Mouse (Mus musculus): ENCODE results near the gene Slc9a9. TPM values are rescaled to one million over a fixed set of nuclear protein-coding genes. Genes with fewer than 3 reads are reported as not detected.

Gene Slc9a9
- polyA plus RNA-seq, 1 experiment from 2014 or later: 3.2 TPM

DNA sequence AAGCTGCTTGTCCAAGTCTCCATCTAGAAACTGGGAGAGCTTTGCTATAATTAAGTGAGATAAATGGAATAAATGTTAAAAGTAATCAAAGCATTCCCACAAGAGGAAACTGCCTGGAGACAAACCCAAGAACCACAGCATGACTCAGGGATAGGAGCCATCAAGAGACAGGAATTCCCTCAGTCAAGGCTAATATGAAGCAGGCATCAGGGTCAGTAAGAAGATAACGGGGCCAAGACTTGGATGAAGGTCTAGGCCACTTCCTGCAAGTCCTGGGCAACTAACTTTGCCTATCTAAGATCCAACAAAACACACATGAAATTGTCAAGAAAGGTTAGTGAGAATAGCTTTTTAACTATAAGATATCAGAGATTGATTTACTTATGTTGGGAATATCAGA, 215.4 kb downstream of the Slc9a9 start:
- no peaks in the 10 kb centered on the region for H3K36me3 ChIP-seq (ENCODE audit: control insufficient read depth, insufficient read depth)
- H3K4me3 ChIP-seq (ENCODE audit: low read depth, low read length): no peak overlapping the region
- H3K9me3 ChIP-seq (replicated peaks; ENCODE audit: control insufficient read depth, low read length): no peaks in the 10 kb centered on the region
- 66% methylated on average over 1 of the region's 1 CpGs for WGBS (ENCODE audit: insufficient replicate concordance)
- no peak overlapping the region for H3K4me2 ChIP-seq (ENCODE audit: low read depth, low read length)
- ATAC-seq (ENCODE audit: low read depth): no peak
- no peak overlapping the region for H3K27ac ChIP-seq (ENCODE audit: low read length)
- no peak overlapping the region for H3K9ac ChIP-seq (ENCODE audit: low read depth, low read length)
- H3K27me3 ChIP-seq (ENCODE audit: control insufficient read depth, insufficient read depth, low read depth, low read length): no peaks in the 10 kb centered on the region
- no peaks in the 10 kb centered on the region for H3K4me1 ChIP-seq (ENCODE audit: control insufficient read depth, low read depth, low read length)

DNA sequence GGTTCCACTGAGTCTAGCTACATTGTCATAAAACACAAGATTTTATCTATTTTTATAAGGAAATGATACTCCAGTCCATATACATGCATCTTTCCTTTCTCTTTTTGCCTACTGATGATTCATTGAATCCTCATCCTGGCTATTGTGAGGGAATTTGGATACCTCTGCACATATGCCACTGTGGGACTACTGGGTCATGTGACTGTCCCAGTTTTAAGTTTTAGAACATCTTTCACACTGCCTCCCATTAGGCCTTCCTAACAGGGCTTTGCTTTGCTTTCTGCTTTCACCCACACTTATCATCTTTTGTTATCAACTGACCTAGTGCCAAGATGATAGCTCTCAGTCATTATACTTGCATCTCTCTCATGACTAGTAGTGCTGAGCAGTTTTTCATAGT, 219.9 kb downstream of the Slc9a9 start:
- no peaks in the 10 kb centered on the region for H3K4me1 ChIP-seq (ENCODE audit: control insufficient read depth, low read depth, low read length)
- H3K4me2 ChIP-seq (ENCODE audit: low read depth, low read length): no peak overlapping the region
- H3K9ac ChIP-seq (ENCODE audit: low read depth, low read length): no peak overlapping the region
- no peak overlapping the region for H3K4me3 ChIP-seq (ENCODE audit: low read depth, low read length)
- ATAC-seq (ENCODE audit: low read depth): no peak
- H3K36me3 ChIP-seq (ENCODE audit: control insufficient read depth, insufficient read depth): no peaks in the 10 kb centered on the region
- no peak overlapping the region for H3K27ac ChIP-seq (ENCODE audit: low read length)
- H3K9me3 ChIP-seq (replicated peaks; ENCODE audit: control insufficient read depth, low read length): no peaks in the 10 kb centered on the region
- H3K27me3 ChIP-seq (ENCODE audit: control insufficient read depth, insufficient read depth, low read depth, low read length): no peaks in the 10 kb centered on the region

DNA sequence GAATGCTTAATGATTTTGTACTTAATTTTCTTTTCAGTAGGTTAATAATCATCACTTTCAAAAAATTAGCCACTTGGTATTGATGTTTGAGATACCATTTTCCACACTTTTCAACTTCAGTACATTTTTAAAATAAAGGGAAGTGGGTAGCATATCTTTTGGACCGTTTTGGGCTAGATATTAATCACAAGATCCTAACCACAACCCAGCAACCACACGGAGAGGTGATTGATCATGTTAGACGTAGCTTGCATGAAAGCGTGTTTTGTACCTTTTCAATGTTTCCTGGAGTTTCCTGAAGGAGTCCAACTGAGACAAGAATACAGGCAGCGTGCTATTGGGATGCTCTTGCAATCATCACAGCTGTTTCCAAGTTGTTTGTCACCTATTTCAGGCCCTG, 226.2 kb downstream of the Slc9a9 start:
- Histone ChIP-seq H3K9me3 (replicated peaks; ENCODE audit: control insufficient read depth, low read length) (no peaks in the 10 kb centered on the region), H3K9ac (ENCODE audit: low read depth, low read length) (no peak overlapping the region), H3K27me3 (ENCODE audit: control insufficient read depth, insufficient read depth, low read depth, low read length) (no peaks in the 10 kb centered on the region), H3K4me3 (ENCODE audit: low read depth, low read length) (no peak overlapping the region), H3K27ac (ENCODE audit: low read length) (no peak overlapping the region), H3K4me2 (ENCODE audit: low read depth, low read length) (no peak overlapping the region), H3K4me1 (ENCODE audit: control insufficient read depth, low read depth, low read length) (no peaks in the 10 kb centered on the region), H3K36me3 (ENCODE audit: control insufficient read depth, insufficient read depth) (no peaks in the 10 kb centered on the region)
- 16% methylated on average over 5 of the region's 5 CpGs for WGBS (ENCODE audit: insufficient replicate concordance)
- ATAC-seq (ENCODE audit: low read depth): no peak

DNA sequence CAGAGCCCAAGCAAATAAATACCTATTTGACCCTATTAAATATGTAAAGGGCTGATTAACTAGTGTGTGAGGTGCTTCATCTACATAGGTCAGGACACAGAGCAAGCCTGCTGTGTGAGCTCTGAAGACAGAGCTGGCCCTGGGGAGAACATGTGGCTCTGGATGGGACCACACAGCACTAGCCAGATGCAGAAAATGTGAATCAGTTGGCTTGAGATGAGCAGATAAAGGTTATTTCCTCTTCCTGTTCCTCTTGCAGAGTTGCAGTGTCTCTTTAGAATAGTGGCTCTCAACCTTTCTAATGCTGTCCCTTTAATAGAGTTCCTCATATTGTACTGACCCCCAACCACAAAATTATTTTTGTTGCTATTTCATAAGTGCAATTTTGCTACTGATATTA, 234.5 kb downstream of the Slc9a9 start:
- H3K27ac ChIP-seq (ENCODE audit: low read length): no peak overlapping the region
- ATAC-seq (ENCODE audit: low read depth): no peak
- no peaks in the 10 kb centered on the region for H3K36me3 ChIP-seq (ENCODE audit: control insufficient read depth, insufficient read depth)
- H3K4me1 ChIP-seq (ENCODE audit: control insufficient read depth, low read depth, low read length): no peaks in the 10 kb centered on the region
- no peaks in the 10 kb centered on the region for H3K27me3 ChIP-seq (ENCODE audit: control insufficient read depth, insufficient read depth, low read depth, low read length)
- H3K9me3 ChIP-seq (replicated peaks; ENCODE audit: control insufficient read depth, low read length): no peaks in the 10 kb centered on the region
- H3K9ac ChIP-seq (ENCODE audit: low read depth, low read length): no peak overlapping the region
- no peak overlapping the region for H3K4me2 ChIP-seq (ENCODE audit: low read depth, low read length)
- no peak overlapping the region for H3K4me3 ChIP-seq (ENCODE audit: low read depth, low read length)

DNA sequence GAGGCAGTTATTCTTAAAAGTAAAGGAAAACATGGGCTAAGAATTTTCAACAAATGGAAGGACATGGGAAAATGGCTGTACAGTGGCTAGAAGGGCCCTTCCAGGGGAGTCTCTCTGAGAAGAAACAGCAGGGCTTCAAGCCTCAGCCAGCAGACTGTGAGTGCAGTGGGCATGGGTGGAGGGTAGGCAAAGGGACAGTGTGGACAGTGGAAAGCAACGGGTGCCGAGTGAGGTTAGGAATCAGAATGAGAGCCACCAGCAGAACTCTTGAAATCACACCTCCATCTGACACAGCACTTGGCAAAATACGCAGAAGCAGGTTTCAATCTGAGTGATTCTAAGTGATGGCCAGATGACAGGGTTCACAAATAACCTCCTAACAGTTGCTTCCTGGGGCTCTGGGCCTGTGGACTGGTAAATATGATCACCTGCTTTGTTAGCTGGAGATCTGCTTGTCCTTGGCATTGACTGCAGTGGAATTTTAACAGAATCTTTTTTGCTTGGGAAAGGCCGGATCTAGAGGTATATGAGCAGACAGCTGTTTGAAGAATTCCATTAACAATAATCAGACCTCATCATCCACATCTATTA, 237.4 kb downstream of the Slc9a9 start:
- Histone ChIP-seq H3K9ac (ENCODE audit: low read depth, low read length) (no peak overlapping the region), H3K4me3 (ENCODE audit: low read depth, low read length) (no peak overlapping the region), H3K27ac (ENCODE audit: low read length) (no peak overlapping the region), H3K27me3 (ENCODE audit: control insufficient read depth, insufficient read depth, low read depth, low read length) (no peaks in the 10 kb centered on the region), H3K36me3 (ENCODE audit: control insufficient read depth, insufficient read depth) (no peaks in the 10 kb centered on the region), H3K9me3 (replicated peaks; ENCODE audit: control insufficient read depth, low read length) (no peaks in the 10 kb centered on the region), H3K4me2 (ENCODE audit: low read depth, low read length) (no peak overlapping the region), H3K4me1 (ENCODE audit: control insufficient read depth, low read depth, low read length) (no peaks in the 10 kb centered on the region)
- ATAC-seq (ENCODE audit: low read depth): no peak
- 59% methylated on average over 4 of the region's 4 CpGs for WGBS (ENCODE audit: insufficient replicate concordance)

DNA sequence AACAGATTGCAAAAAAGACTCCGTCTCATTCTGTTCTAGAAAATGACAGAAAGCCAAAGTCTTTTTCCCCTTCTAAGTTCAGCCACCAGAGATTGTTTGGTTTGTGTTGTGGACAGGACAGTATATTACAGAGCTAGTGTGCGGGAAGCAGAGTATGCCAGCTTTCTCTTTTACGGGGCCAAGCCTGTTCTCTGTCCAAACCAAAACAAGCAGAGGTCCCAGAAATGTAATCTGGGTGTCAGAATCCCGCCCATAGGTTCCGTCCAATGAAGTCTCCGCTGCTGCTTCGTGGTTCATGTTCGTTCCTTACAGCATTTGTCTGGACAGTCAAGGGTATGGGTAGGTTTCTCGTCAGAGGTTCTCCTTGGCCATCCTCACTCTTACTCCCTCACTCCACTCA, 242.4 kb downstream of the Slc9a9 start:
- H3K27ac ChIP-seq (ENCODE audit: low read length): no peak overlapping the region
- no peaks in the 10 kb centered on the region for H3K36me3 ChIP-seq (ENCODE audit: control insufficient read depth, insufficient read depth)
- no peak overlapping the region for H3K9ac ChIP-seq (ENCODE audit: low read depth, low read length)
- H3K4me3 ChIP-seq (ENCODE audit: low read depth, low read length): no peak overlapping the region
- no peak overlapping the region for H3K4me2 ChIP-seq (ENCODE audit: low read depth, low read length)
- no peak for ATAC-seq (ENCODE audit: low read depth)
- 68% methylated on average over 9 of the region's 9 CpGs for WGBS (ENCODE audit: insufficient replicate concordance)
- no peaks in the 10 kb centered on the region for H3K27me3 ChIP-seq (ENCODE audit: control insufficient read depth, insufficient read depth, low read depth, low read length)
- H3K9me3 ChIP-seq (replicated peaks; ENCODE audit: control insufficient read depth, low read length): no peaks in the 10 kb centered on the region
- H3K4me1 ChIP-seq (ENCODE audit: control insufficient read depth, low read depth, low read length): no peaks in the 10 kb centered on the region

DNA sequence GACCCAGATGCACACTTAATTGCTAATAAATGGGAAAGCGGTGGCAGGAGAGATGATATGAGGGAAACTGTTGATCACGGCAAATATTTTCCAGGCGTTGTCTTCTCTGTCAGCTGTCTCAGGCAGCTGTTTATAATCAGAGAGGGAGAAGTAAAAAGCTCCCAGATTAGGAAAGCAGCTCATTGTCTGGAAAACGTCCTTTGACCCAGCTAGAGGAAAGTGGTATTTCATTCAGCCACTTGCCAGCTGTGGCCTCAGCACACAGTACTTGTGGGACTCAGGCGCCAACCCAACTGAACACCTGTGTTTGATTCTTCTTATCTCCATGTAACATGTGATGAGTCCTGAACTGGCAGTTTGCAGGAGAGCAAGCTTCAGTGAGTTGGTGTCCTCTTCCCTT, 252.4 kb downstream of the Slc9a9 start:
- Histone ChIP-seq H3K4me2 (ENCODE audit: low read depth, low read length) (no peak overlapping the region), H3K9ac (ENCODE audit: low read depth, low read length) (no peak overlapping the region), H3K27me3 (ENCODE audit: control insufficient read depth, insufficient read depth, low read depth, low read length) (no peaks in the 10 kb centered on the region), H3K36me3 (ENCODE audit: control insufficient read depth, insufficient read depth) (no peaks in the 10 kb centered on the region), H3K9me3 (replicated peaks; ENCODE audit: control insufficient read depth, low read length) (no peaks in the 10 kb centered on the region), H3K4me3 (ENCODE audit: low read depth, low read length) (no peak overlapping the region), H3K4me1 (ENCODE audit: control insufficient read depth, low read depth, low read length) (no peaks in the 10 kb centered on the region), H3K27ac (ENCODE audit: low read length) (no peak overlapping the region)
- 57% methylated on average over 5 of the region's 5 CpGs for WGBS (ENCODE audit: insufficient replicate concordance)
- no peak for ATAC-seq (ENCODE audit: low read depth)

DNA sequence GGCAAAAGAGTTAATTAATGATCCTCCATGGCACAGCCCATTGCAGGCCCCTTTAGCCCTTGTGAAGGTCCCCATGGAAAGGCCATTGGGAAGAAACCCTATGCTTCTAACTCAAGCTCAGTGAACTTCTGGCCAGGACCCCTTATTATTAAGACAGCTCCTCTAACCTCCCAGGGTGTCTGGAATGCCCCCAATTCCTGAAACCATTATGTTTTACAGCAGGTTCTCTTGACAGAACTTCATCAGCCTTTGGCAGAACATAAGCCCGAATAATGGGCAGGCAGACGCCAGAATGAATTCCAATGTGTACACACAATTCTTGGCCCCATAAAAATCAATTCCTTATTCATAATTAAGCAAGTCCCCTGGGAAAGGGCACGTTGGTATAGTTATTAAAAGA, 256.1 kb downstream of the Slc9a9 start:
- no peaks in the 10 kb centered on the region for H3K27me3 ChIP-seq (ENCODE audit: control insufficient read depth, insufficient read depth, low read depth, low read length)
- H3K36me3 ChIP-seq (ENCODE audit: control insufficient read depth, insufficient read depth): no peaks in the 10 kb centered on the region
- no peak overlapping the region for H3K4me3 ChIP-seq (ENCODE audit: low read depth, low read length)
- 57% methylated on average over 3 of the region's 3 CpGs for WGBS (ENCODE audit: insufficient replicate concordance)
- no peaks in the 10 kb centered on the region for H3K9me3 ChIP-seq (replicated peaks; ENCODE audit: control insufficient read depth, low read length)
- no peak overlapping the region for H3K4me2 ChIP-seq (ENCODE audit: low read depth, low read length)
- H3K9ac ChIP-seq (ENCODE audit: low read depth, low read length): no peak overlapping the region
- no peak for ATAC-seq (ENCODE audit: low read depth)
- no peak overlapping the region for H3K27ac ChIP-seq (ENCODE audit: low read length)
- H3K4me1 ChIP-seq (ENCODE audit: control insufficient read depth, low read depth, low read length): no peaks in the 10 kb centered on the region

DNA sequence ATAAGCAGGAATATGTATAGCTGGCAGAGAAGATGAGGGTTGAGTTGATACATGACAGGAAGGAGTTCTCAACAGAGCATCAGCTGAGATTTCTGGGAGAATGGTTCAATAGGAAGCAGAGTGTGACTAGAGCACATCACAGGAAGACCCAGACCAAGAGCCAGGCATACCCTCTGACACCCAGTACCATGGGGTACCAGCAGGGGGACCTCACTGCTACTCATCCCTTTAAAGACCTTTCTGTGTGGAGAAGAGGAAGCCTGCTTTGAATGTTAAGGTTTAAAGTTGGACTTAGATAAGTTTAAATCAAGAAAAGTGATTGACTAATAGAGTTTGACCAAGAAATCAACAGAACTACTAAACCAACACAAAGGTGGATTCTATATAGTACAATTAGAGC, 257.4 kb downstream of the Slc9a9 start:
- Histone ChIP-seq H3K36me3 (ENCODE audit: control insufficient read depth, insufficient read depth) (no peaks in the 10 kb centered on the region), H3K27ac (ENCODE audit: low read length) (no peak overlapping the region), H3K4me3 (ENCODE audit: low read depth, low read length) (no peak overlapping the region), H3K4me2 (ENCODE audit: low read depth, low read length) (no peak overlapping the region), H3K9ac (ENCODE audit: low read depth, low read length) (no peak overlapping the region), H3K27me3 (ENCODE audit: control insufficient read depth, insufficient read depth, low read depth, low read length) (no peaks in the 10 kb centered on the region), H3K4me1 (ENCODE audit: control insufficient read depth, low read depth, low read length) (no peaks in the 10 kb centered on the region), H3K9me3 (replicated peaks; ENCODE audit: control insufficient read depth, low read length) (no peaks in the 10 kb centered on the region)
- ATAC-seq (ENCODE audit: low read depth): no peak

Data from liver, embryonic 16.5 days (tissue).